Mouse (Mus musculus) stomach, embryonic 16.5 days (tissue): Measurements from ENCODE around the gene Pla2g4d. TPM values are rescaled to one million over a fixed set of nuclear protein-coding genes. Genes with fewer than 3 reads are reported as not detected.

Experiments used
- polyA plus RNA-seq: library from polyadenylated mRNA; unstranded; fragments of >200 nt; fragmentation: Nextera tagmentation; extraction: Ambion mirVana; gene quantifications from 2 replicates; pipeline ENCODE4 v1.2.1, GENCODE M21; 2015

The Pla2g4d gene
- polyA plus RNA-seq, 1 experiment from 2014 or later: 0.13 TPM

Other genes with a start within 250 kb of the Pla2g4d start
- gene Ehd4, start 134.6 kb downstream of the Pla2g4d start, polyA plus RNA-seq: 46.5 and 55.0 TPM in 2 replicates
- gene Pla2g4e, start 43.9 kb downstream of the Pla2g4d start, polyA plus RNA-seq: 4.5 and 6.7 TPM in 2 replicates
- gene Pla2g4f, start 25.0 kb upstream of the Pla2g4d start, polyA plus RNA-seq: 5.7 and 10.1 TPM in 2 replicates
- 17.5 and 22.0 TPM in 2 replicates for gene Vps39, start 63.9 kb upstream of the Pla2g4d start, polyA plus RNA-seq
- 9.0 and 10.3 TPM in 2 replicates for gene Ganc, start 114.7 kb upstream of the Pla2g4d start, polyA plus RNA-seq
- 12.3 and 14.8 TPM in 2 replicates for gene Tmem87a, start 114.9 kb upstream of the Pla2g4d start, polyA plus RNA-seq
- gene Capn3, start 166.8 kb upstream of the Pla2g4d start, polyA plus RNA-seq: 0.92 and 1.3 TPM in 2 replicates